Mouse (Mus musculus): ENCODE data around the gene Mmp21.

GRCm38 (mm10) chr7:133636738-133637352 is 43.0 kb downstream of the Mmp21 start:
- TF ChIP-seq POLR2A (IDR thresholded peaks at IDR 0.05; ENCODE audit: borderline replicate concordance, control insufficient read depth, low read depth, low read length) (no peak), CTCF (IDR thresholded peaks at IDR 0.05; ENCODE audit: control insufficient read depth, insufficient read depth, low read length) (peak; percentile 75)
